18 mouse cellular contexts compared by ENCODE assay signal in the genomic region with DNA sequence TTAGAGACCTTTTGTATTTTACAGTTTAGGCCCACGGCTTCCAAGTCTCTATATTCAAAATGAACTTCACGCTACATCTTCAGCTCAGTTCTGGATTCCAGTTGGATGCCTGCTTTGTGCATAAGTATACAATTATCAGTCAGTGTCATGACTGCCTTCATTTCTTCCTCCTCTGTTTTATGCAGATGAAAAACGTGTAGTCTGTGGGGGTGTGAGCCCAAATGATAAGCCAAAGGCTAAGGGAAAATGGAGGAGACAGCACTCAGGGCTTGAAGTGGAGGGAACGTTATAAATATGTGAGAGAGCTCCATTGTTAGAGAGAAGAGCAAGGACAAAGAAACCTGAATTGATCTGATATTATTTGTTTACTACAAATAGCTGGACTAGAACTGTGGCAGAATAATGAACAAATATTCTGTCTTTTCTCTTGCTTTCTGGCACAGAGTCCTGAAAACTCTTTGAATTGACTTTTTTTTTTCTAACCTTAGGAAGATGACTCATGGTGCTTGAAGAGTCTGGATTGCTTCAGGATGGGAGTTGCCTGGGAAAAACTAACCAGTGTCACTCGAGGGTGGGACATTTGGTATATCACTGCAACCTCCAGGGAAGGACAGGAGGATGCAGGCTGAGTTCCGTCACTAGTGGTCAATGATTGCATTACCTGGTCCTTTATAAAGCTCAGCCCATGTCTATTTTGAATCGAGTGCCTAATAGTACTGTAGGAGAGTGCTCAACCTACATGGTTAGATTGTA. TPM values are rescaled to one million over a fixed set of nuclear protein-coding genes. Genes with fewer than 3 reads are reported as not detected.
A peak's percentile ranks its signal among the peaks of the same experiment; 100 is the strongest.
DNase-seq lines count a peak whose midpoint lies in the region; ATAC-seq and TF ChIP-seq lines count a peak whose summit lies in the region.
"Had no signal": no experiment of that assay in that cellular context is flagged by ENCODE, and none has a peak within 500 bp of the region (broad histone marks: within the 10 kb centered on the region; RNA-seq: fewer than 3 reads in every experiment).

No protein-coding gene starts in this region.

- H3K4me2 ChIP-seq in liver, embryonic 16.5 days (ENCODE audit: low read depth, low read length), result peak overlapping the region; percentile 24
- H3K4me2 ChIP-seq: heart, embryonic 11.5 days; hindbrain, embryonic 12.5 days; limb, embryonic 15.5 days; midbrain, embryonic 15.5 days; stomach, embryonic 15.5 days had no signal

- no peak overlapping the region for H3K9ac ChIP-seq in liver, embryonic 16.5 days (ENCODE audit: low read depth, low read length)
- H3K9ac ChIP-seq: hindbrain, embryonic 12.5 days; limb, embryonic 15.5 days; midbrain, embryonic 15.5 days; stomach, embryonic 15.5 days had no signal

- ATAC-seq in liver, embryonic 16.5 days (ENCODE audit: low read depth), result peak; percentile 17; the same call in 1 of the 2 replicates
- ATAC-seq: intestine, postnatal 0 days; midbrain, embryonic 15.5 days had no signal

- DNase-seq in adrenal gland, adult 2 months, result peak; percentile 34
- DNase-seq in adrenal gland, adult 18-20 months (ENCODE audit: low spot score in 2 of 2), result no peak
- peak; percentile 58 for DNase-seq in kidney, adult 2 months
- no peak for DNase-seq in kidney, postnatal 4 days
- DNase-seq in frontal cortex, adult 2 months (ENCODE audit: extremely low spot score in 1 of 2, low spot score in 1 of 2), result no peak
- no peak for DNase-seq in ovary, postnatal 10 days (ENCODE audit: low spot score)
- DNase-seq: cerebellum, adult 2 months; embryo, embryonic 11 days; thymus, postnatal 25 days had no signal

- H3K9me3 ChIP-seq in liver, embryonic 16.5 days (replicated peaks; ENCODE audit: control insufficient read depth, low read length), result no peaks in the 10 kb centered on the region
- H3K9me3 ChIP-seq: limb, embryonic 15.5 days; midbrain, embryonic 15.5 days; stomach, embryonic 15.5 days had no signal

- peaks cover 11% of the 10 kb centered on the region for H3K4me1 ChIP-seq in kidney, adult 2 months (ENCODE audit: control insufficient read depth, insufficient read depth, low read length)
- H3K4me1 ChIP-seq in brown adipose tissue, adult 24 weeks (ENCODE audit: control insufficient read depth, insufficient read depth, insufficient read length, low read length), result peaks cover 27% of the 10 kb centered on the region
- peaks cover 76% of the 10 kb centered on the region for H3K4me1 ChIP-seq in liver, embryonic 16.5 days (ENCODE audit: control insufficient read depth, low read depth, low read length)

- no peak overlapping the region for H3K4me3 ChIP-seq in kidney, adult 2 months (ENCODE audit: insufficient read depth, low read depth, low read length)
- H3K4me3 ChIP-seq in brown adipose tissue, adult 24 weeks (ENCODE audit: insufficient read depth, low read depth, low read length), result no peak overlapping the region
- H3K4me3 ChIP-seq in liver, embryonic 16.5 days (ENCODE audit: low read depth, low read length), result no peak overlapping the region
- H3K4me3 ChIP-seq: hindbrain, embryonic 12.5 days; limb, embryonic 15.5 days; midbrain, embryonic 15.5 days; stomach, embryonic 15.5 days had no signal

- H3K27me3 ChIP-seq in kidney, adult 2 months (replicated peaks; ENCODE audit: control insufficient read depth, insufficient read depth, low read length), result no peaks in the 10 kb centered on the region
- H3K27me3 ChIP-seq in liver, embryonic 16.5 days (ENCODE audit: control insufficient read depth, insufficient read depth, low read depth, low read length), result no peaks in the 10 kb centered on the region
- H3K27me3 ChIP-seq: hindbrain, embryonic 12.5 days; limb, embryonic 15.5 days; midbrain, embryonic 15.5 days; stomach, embryonic 15.5 days had no signal

- no peaks in the 10 kb centered on the region for H3K36me3 ChIP-seq in kidney, adult 2 months (ENCODE audit: control insufficient read depth, insufficient read depth, low read length)
- peaks cover 11% of the 10 kb centered on the region for H3K36me3 ChIP-seq in liver, embryonic 16.5 days (ENCODE audit: control insufficient read depth, insufficient read depth)

- TF ChIP-seq CTCF in kidney, adult 2 months (conservative IDR thresholded peaks at IDR 0.05; ENCODE audit: insufficient read depth, insufficient read length, low read depth, low read length), result no peak

- no peak overlapping the region for H3K27ac ChIP-seq in kidney, adult 2 months (ENCODE audit: insufficient read depth, low read depth, low read length)
- H3K27ac ChIP-seq in brown adipose tissue, adult 24 weeks (replicated peaks; ENCODE audit: low read depth, low read length), result peak overlapping the region; percentile 49
- H3K27ac ChIP-seq in liver, embryonic 16.5 days (ENCODE audit: low read length), result peak overlapping the region; percentile 53
- H3K27ac ChIP-seq: hindbrain, embryonic 12.5 days; limb, embryonic 15.5 days; macrophage; midbrain, embryonic 15.5 days; stomach, embryonic 15.5 days had no signal

- WGBS in kidney, adult 2 months, result 83% methylated on average over 7 of the region's 7 CpGs
- WGBS in liver, embryonic 16.5 days (ENCODE audit: insufficient replicate concordance), result 53% methylated on average over 7 of the region's 7 CpGs

- no peak for TF ChIP-seq POLR2A in kidney, adult 2 months (IDR thresholded peaks at IDR 0.05; ENCODE audit: low read depth, low read length)

RNA-seq across cellular contexts. Expression of gene Usp25, which starts 10.3 kb away (rescaled TPM):
- total RNA-seq in adrenal gland, adult 2 months (2021), result 10 to 100 TPM; 49.3 to 49.4 TPM
- 10.9 and 16.0 TPM in 2 replicates for polyA plus RNA-seq in adrenal gland, adult 2 months (2012; rRNA removed)
- 10 to 100 TPM; 39.5 to 45.6 TPM for total RNA-seq in adrenal gland, adult 18-20 months (2021)
- polyA plus RNA-seq in kidney, adult 2 months (2012; rRNA removed), result 15.1 and 15.2 TPM in 2 replicates
- 31.9 and 42.6 TPM in 2 replicates for polyA plus RNA-seq in brown adipose tissue, adult 24 weeks (2012; ENCODE audit: insufficient read depth, insufficient read length, missing spikeins)
- 18.3 and 25.5 TPM in 2 replicates for polyA plus RNA-seq in liver, embryonic 16.5 days (2015; fragmentation: Nextera tagmentation; extraction: Ambion mirVana)
- 12.7 and 15.6 TPM in 2 replicates for polyA plus RNA-seq in frontal cortex, adult 2 months (2012; rRNA removed)

Comparison
In these comparisons a context has a peak if more than half of its experiments do, and no peak if none do; other contexts are left out.
1. DNase-seq: peak in adrenal gland, adult 2 months (single experiment) and kidney, adult 2 months (single experiment); none in adrenal gland, adult 18-20 months (0 of 2), kidney, postnatal 4 days (0 of 2), frontal cortex, adult 2 months (0 of 2) and ovary, postnatal 10 days (single experiment).